Mouse (Mus musculus) c-Kit-positive CD71-positive TER-119-negative erythroid progenitor cells, embryonic 14.5 days (primary cell): ENCODE measurements at regions not wholly inside any gene's neighbourhood (a gene's known extent, or its start where the extent isn't known, plus 50 kb on each side); places are given as distances from the start of the nearest gene placed in this dataset.

Experiments used
- DNase-seq: peaks from one replicate; pipeline ENCODE4 v3.0.0-alpha.2; 2013; ENCODE audit warnings: low read depth

DNA sequence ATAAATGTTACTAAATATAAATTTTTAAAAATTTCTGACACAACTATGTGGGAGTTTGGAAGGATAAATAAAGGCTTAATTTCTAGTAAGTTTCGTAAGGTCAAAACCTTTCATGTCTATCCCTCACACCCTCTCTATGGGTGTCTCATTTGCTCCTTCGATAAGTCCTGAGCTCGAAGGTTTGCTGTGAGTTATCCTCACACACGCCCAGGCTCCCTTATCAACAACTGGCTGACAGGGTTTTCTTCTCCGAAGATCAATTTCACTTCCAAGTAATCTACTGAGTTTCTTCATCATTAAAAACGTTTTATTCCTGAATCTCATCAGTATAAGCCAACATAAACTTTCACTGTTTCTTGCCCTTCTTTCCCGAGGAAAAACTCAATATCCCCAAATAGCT is 416.0 kb upstream of the Nudt12 start:
- DNase-seq = peak; percentile 6

GRCm38 (mm10) chr17:59421489-59421888 is 408.3 kb upstream of the Nudt12 start:
- no peak for DNase-seq

DNA sequence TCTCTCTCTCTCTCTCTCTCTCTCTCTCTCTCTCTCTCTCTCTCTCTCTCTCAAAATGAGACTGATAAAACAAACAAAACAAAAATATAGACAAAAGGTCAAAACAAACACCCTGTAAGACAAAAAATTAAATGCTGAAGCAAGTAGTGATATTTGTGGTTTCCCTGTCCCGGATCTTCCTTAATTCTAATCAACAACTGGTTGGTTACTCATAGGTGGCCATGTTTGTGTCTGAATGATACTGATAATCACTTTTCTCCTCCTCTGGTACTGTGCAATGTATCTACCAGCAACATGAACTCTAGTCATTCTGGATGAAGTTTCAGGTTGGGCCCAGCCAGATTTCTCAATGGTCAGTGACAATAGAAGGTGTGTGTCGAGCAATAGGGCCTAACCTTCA is 396.1 kb upstream of the Nudt12 start:
- no peak for DNase-seq

DNA sequence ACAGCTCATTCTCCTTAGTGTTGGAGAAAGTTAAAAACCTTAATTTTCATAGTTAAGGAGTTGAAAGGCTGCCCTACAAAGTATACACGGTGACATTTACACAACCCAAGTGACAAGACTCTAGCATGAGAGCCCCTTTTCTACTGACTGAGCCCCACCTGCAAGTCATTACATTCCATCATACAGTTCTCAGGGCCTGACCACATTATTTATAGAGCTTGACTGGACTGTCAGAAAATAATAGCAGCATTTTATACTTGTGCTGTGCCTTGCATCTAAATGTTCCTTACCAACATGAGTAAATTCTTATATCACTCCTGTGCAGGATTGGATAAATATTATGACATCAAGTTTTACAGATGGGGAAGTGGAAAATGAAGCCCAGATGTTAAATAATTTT is 391.4 kb upstream of the Nudt12 start:
- no peak for DNase-seq

DNA sequence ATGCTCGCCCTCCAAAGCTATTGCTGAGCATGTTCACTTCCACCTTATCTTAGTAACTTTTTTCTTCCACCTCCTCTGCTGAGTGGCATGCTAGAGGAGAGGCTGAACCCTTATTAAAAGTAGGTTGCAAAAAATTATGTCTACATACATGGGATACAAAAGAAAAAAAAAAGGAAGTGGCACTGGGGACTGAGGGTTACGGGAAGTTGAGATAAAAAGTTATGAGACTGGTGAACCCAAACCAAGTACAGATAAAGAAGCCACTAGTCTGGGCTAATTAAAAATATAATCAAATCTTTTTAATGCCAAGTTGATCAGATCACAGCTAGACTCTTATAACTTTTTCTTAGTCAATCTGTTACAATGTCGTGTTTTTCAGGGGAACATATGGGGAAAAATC is 384.2 kb upstream of the Nudt12 start:
- DNase-seq = no peak

GRCm38 (mm10) chr17:59383107-59383438 is 369.9 kb upstream of the Nudt12 start:
- no peak for DNase-seq

- no peak for DNase-seq
Observed at GRCm38 (mm10) chr17:59382225-59383106, 369.3 kb upstream of the Nudt12 start.

DNA sequence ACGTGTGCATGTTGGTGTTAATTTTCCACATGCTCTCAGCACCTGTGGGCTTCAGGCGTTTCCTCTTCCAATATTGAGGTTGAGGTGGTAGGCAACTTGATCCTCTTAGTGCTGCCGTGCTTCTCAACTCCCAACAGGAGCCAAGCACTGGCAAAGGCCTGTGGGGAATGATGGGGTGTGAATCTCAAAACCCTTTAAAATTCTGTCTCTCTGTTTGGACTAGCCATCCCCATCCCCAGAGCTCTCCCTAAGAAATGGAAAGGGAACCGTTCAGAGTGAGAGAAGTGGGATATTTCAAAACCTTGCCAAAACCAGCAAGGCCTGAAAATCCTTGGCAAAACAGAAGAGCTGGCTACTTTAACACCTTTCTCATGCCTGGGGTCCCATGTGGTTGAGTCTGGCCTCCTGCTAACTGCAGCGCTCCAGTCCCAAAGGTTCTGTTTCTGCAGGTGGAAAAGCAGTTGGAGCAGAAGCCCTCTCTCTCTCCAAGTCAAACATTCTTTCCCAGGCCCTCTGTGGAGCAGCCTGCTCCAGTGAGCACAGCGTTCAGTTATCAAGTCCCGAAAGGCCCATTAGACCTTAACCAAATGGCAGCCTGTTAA is 360.4 kb upstream of the Nudt12 start:
- DNase-seq = no peak

DNA sequence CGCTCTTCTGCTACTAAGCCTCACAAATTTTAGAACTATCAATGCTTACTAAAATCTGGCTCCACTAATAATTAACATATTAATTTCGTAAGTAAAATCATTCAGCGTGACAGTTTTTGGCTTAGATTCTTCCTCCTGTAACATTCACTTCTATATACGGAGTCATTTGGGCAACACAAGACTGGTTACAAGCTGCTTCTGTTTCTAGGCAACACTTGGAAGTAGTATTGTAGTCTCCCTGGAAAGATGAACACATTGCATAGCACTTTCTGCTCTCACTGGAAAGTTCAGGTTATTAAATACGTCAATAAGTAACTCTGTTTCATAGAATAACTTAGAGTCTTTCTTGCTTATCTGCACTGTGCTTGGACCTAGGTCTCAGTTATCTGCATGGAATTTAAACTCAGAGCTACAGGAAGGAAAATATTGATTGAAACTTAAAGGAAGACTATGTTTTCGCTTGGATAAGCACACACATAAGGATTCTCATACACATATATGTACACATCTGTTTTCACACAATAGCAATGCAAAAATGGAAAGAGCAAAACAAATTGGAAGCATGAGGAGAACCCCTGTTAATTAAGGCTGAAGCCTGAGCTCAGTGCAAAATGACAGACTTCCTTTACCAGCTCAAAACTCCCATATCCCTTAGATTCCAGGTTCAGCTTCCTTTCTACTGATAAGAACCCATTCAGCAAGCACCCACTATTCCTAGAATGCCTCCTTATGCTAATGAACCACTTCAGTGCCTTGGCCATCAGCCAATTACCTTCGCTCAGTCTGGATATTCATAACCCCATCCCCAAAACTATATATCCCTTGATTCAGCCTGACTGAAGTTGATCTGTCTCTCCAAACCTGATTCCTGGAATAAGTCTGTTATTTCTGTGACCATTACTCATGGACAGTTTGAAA is 356.7 kb upstream of the Nudt12 start:
- DNase-seq = no peak

GRCm38 (mm10) chr17:59365340-59365739 is 352.2 kb upstream of the Nudt12 start:
- DNase-seq = no peak

GRCm38 (mm10) chr17:59362110-59362509 is 348.9 kb upstream of the Nudt12 start:
- DNase-seq = no peak

DNA sequence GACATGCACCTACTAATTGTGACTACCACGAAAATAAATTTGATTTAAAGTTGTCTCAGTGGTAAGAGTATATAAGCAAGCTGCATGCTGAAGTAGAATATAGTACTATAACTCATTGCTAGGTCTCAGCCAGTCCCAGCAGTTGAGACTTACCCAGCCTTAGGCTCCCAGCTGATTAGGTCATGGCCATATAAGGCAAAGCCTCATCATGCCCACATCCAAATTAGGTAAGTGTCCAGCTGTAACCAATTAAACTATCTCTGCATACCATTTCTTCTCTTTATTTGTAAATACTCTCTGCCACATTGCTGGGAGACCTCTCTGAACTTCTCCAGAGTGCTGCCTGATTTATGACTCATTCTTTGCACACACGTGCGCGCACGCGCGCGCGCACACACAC is 347.9 kb upstream of the Nudt12 start:
- no peak for DNase-seq

DNA sequence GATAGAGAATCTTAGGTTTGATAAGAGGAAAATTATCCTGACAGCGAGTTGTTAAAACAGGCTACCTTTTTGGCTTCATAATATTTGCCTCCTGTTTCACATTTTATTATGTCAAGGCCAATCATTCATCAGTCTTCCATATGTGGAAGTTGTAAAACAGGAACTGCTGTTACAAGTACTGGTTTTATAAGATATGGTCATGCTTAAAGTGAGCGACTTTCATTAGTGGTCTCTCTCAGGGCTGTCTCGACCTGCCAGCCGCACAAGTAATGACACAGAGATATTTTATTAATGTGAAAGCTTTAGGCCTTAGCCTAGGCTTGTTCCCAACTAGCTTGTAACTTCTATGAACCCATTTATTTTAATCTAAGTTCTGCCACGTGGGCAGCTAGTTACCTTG is 346.3 kb upstream of the Nudt12 start:
- DNase-seq = no peak

DNA sequence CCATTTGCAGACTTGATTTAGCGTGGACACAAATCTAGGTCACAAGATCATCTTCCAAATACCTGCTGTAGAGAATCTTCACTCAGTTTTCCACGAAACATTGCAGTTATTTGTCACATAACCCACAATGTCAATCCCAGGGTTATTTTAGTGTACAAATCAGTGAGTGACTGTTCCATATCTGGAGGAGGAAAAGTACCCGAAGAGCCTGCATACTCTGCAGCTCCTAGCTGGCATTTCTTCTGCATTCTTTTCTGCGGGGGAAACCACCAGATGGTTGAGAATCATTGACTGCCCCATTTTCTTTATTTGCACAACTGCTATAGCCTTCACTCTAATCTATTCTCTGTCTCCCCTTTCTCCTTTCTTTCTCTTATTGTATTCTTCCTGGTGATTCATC is 332.4 kb upstream of the Nudt12 start:
- DNase-seq = no peak

DNA sequence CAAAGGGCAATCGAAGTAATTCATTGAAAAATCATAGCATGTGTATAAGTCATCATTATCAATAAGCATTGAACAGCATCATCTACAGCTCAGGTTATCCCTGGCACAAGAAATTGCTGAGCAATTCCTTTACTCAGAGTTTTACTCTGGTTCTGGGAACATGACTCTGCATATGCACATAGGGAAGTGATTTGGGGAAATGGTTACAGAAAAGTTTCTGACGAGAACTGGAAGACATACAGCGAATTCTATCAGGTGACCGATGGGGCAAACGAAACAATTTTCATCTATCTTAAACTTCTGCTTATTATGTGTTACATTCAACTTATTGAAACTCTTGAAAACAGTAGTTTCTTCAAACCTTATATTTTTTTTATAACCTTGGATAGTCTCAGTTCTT is 284.8 kb upstream of the Nudt12 start:
- DNase-seq = no peak

DNA sequence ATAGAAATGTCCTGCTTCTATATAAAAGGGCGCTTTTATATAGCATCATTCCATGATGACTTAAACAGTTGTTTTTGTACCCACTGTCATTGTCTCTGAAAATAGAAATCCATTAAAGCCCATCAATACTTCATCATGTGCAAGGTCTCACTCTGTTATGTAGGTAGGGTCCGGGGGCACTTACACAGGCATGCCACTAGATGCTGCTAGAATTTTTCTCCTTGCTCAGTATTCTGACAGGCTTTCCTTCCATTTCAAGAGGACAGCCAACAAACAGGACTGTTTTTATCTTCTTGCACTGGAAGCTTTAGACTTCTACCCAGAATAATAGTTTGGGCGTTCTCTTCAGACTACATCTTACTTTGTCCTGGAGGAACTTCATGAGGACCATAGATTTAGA is 268.2 kb upstream of the Nudt12 start:
- no peak for DNase-seq

DNA sequence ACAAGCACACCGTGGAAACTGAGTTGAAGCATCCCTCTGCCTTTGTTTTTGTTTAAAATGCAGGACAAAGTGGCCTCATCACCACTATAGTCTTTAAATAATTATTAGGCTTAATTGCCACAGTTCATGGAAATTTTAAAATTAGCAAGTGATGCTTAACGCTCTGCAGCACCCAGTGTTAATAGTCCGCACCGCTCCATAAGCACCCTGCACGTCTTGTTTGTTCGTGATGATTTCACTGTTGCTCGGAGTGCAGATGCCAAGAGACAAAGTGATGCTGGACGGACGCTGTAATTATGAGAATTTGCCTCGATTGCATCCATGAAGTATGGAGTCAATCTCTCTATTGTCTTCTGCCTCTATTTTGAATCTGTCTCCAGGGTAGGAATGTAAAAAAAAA is 266.6 kb upstream of the Nudt12 start:
- no peak for DNase-seq

- no peak for DNase-seq
Observed at GRCm38 (mm10) chr17:59269613-59270012, 256.4 kb upstream of the Nudt12 start.

DNA sequence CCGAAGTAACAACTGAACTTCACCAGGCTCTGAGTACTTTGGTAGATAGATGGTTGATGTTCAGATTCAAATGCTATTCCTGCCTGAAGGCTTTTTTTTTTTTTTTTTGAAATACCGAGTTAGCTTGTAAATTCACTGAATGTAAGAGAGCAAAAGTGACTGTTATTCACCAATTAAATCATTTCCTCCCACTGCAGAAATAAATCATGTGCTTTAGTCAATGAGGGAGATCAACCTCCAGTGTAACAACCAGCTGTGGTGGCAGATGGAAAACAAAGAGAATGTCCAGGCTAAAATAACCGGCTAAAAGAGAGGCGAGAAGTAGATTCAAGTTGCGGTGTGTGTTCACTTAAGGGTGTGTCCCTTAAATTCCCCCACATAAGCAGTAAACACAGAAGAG is 235.8 kb upstream of the Nudt12 start:
- no peak for DNase-seq

DNA sequence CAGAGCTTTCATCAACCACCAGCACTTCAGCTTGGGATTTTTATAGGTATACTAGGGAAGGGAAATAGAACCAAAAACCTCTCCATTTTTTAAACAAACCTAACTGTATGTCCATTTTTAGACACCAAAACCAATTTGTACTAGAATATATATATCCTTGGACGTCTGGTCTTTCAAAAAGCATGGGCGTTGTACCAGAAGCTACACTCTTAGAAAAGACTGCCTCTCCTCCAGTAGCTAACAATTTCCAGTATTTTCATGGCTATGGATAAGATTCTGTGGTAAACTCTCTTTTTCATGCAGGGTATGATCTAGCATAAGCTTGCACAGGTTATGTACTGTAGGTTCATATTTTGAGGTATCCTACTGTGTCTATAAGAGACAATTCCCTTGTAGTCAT is 219.1 kb upstream of the Nudt12 start:
- no peak for DNase-seq
